Mouse (Mus musculus) adrenal gland, postnatal 25 days (tissue): ENCODE data around the gene Mfap2. TPM values are rescaled to one million over a fixed set of nuclear protein-coding genes. Genes with fewer than 3 reads are reported as not detected.

Experiments used
- DNase-seq: peaks from one replicate; pipeline ENCODE4 v3.0.0; 2021; ENCODE audit warnings: mixed read lengths
- long read RNA-seq: library from polyadenylated mRNA; stranded (forward); transcript quantifications from one replicate; pipeline ENCODE4 v2.0.0, GENCODE M21; 2021
- total RNA-seq: library from RNA; stranded (reverse); gene quantifications from 2 replicates; pipeline ENCODE4 v1.2.3, GENCODE M21; 2021

The Mfap2 gene
- total RNA-seq, result 10.7 and 11.1 TPM in 2 replicates
- long read RNA-seq, partial matches to known transcripts, result 0 of 6 reads
- long read RNA-seq, other reads (novel, unspliced or antisense), result 3 of 6 reads

DNA sequence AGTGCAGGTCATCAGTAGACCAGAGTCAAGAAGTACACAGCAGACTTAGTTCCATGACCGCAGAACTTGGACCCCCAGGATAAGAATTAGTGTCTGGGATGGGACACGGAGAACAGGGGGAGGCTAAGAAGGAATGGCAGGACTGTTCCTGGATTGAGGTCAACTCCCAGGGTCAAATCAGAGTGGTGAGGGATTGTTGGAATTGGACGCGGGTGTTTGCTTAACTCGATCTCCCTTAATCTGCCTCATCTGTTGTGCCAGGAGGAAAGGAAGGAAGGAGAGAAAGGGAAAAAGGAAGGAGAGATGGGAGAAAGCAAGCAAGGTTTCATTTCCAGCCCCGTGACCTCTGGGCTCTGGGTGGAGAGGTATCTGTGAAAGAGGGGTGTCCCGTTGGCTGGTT lies at the start of gene Mfap2:
Mfap2 (plus strand) TSS at position 301 of the 400 bp plus-strand sequence.
- DNase-seq, result no peak

DNA sequence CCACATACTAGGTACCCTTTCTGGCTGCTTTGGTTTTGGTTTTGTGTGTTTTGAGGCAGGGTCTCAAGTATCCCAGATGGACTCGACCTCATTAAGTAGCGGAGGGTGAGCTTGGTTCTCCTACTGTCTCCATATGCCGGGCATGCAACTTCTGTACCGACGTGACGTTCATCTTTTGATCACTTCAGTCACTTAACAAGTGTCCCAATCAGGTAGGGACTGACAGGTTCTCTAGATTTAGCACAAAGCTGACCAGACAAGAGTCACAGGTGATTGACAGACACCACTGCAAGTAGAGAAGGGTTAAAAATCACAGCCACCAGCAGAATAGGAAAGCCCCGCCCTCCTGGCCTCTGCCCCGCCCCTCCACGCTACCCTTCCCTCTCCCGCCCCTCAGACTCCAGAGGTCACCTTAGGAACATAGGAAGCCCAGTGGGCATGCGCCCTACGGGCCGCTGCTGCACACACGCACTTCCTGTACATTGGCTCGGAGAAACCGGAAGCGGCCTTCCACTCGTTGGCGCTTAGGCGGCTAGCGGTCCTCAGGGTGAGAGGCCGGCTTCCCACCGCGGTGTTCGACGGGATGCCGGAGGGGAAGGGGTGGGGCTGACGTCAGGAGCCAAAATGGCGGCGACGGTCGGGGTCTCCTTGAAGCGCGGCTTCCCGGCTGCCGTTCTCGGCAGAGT lies 49.3 kb upstream of the Mfap2 start, which contains the start of gene Sdhb:
Sdhb (plus strand) TSS at position 423 of the 686 bp plus-strand sequence.
- peak; percentile 94 for DNase-seq

GRCm38 (mm10) chr4:140961467-140962206 lies 48.6 kb upstream of the Mfap2 start:
- no peak for DNase-seq

DNA sequence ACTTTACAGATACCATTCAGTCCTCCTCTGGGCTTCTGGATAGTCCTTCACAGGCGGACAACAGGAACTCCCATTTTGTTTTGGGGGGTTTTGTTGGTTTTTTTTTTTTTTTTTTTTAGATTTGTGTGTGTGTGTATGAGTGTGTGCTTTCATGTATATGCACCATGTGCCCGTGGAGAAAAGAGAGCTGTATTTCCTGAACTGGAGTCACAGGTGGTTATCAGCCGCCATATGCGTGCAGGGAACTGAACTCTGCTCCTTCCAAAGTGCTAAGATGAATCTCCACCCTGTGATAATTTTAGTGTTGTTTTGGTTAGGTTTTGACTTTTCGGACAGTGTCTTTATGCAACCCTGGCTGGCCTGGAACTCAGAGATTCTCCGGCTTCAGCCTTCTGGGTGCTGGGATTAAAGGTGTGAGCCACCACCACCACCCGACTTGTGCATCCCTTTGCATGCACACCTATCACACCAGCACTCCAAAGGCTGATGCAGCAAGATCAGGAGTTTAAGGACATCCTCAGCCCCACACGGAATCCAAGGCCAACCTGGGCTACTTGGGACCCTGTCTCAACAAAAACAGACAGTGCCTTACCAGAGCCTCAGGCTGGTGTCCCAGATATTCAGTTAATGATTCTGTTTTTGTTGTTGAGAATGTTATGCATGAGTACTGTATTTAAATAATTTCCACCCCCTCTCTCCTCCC lies 47.9 kb upstream of the Mfap2 start:
- no peak for DNase-seq

DNA sequence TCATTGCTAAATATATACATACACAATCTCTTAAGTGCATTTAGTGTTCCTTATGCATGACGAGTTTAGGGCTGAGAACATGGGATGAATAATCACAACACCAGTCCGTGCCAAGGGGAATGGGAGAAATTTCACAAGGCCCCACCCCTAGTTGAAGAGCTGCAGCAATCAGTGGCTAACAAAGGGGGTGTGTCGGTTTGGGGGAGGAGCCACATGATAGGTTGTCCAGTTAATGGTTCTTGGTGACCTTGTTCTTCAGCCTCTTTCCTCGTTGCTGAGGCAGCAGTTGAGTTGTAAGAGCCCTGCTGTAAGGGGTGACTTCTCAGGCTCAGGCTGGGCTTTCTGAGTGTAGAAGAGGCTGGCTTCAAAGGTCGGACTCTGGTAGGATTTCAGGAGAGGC lies 47.3 kb upstream of the Mfap2 start:
- DNase-seq, result peak; percentile 68

DNA sequence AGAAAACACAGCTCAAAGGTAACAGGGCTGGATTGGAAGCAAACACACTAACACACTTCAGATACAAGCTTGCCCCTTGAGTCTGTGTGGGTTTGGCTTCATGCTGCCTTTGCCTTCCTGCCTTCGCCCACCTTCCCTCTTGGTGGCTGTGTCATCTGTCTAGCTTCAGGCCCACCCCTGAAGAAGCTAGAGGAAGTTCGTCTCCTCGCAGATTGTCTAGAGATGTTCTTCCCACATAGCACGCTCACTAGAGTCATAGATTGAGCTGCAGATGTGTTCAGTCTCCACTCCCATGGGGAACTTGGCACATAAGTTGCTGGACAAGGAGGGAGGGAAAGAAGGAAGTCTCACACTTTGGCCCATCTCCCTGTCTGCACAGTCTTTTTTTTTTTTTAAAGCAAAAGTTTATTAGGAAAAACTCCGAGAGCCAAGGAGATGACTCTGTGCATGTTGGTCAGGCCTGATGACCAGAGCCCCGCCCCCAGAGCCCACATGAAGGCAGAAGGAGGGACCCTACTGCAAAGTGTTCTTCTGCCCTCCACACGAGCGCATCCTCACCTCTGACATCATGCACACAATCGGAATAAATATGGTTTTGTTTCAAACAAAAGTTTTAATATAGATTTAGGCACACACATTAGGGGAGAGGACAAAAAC lies 46.1 kb upstream of the Mfap2 start:
- no peak for DNase-seq

DNA sequence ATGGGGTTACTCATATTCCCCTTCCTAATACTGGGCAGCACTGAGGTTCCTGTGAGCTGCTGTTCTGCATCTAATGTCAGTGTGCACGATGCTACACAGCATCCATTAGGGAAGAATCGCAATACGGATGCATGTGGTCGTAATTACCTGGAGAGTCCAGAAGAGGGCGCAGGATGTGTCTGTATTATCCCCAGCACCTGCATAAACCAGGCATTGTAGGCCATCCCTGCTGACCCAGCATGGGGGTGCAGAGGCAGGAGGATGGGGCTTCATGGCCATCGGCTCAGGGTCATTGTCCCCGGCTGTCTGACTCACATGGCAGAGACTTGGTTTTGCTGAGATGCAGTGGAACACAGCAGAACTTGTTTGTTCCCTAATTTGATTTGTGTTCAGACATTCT lies 45.6 kb upstream of the Mfap2 start:
- DNase-seq, result peak; percentile 78

DNA sequence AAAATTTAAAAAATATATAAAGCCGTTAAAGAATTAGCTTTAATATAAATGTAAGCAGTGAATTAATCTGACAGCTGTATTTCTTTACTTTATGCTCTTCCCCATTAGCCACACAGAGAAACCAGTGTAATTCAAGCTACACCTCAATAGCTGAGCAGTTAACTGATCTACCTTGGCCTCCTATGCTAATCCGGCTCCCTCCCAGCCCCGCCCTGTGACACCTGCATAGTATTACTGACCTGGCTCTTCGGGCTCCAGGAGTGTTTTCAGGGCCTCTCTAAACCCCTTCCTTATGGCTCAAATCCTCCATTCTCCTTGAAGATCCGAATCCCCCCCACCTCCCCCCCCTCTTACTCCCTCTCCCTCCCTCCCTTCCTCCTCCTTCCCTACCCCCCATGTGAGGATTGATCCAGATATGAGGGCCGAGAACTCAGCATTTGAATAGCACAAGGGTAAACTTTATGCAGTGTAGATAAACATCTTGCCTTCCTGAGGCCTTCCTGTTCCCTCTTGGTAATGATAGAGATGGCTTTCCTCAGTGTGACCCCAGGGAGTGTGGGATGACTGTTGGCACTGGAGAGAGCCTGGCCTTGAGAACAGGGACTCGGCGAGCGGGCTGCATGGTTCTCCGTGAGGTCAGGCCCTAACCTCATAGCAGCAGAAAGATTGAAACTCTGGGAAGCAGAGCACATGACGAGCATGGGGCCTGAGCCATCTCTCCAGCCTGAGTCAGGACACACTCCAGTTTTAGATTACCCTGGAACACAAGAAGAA lies 42.6 kb upstream of the Mfap2 start:
- no peak for DNase-seq

DNA sequence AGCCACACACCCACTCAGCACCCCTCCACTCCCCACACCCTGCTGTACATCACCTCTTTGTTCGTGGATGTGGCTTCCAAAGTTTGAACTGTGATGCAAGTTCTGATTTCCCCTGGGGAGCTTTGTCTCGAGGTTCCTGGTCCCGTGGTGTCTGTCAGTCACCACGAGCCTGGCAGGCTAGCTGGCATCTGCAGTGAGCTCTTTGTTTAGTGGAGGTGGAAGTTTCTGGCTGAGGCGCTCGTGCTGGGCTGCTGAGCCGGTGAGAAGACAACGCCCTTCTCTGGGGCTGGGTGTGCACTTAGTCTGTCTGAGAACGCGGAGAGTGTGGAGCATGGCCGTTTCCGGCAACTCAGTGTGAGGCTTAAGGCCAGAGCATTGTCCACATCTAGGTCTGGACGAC lies 38.5 kb upstream of the Mfap2 start:
- no peak for DNase-seq

DNA sequence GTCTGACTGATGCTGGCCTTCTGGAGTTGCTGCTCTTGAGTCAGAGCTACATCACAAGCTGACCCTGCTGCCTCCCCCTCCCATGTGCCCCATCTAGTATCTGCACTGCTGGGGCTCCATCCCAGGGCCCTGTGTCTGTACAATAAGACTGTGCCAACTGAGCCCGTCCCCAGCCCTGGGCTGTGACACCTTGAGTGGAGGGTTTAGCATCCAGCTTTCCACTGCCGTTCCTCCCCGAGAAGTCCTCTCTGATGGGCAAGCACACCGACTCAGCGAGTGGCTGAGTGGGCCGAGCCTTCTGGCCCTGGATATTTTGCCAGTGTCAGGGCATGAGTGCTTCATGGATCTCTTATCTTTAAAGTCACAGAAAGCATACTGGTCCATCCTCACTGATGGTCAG lies 35.8 kb upstream of the Mfap2 start:
- DNase-seq, result no peak

DNA sequence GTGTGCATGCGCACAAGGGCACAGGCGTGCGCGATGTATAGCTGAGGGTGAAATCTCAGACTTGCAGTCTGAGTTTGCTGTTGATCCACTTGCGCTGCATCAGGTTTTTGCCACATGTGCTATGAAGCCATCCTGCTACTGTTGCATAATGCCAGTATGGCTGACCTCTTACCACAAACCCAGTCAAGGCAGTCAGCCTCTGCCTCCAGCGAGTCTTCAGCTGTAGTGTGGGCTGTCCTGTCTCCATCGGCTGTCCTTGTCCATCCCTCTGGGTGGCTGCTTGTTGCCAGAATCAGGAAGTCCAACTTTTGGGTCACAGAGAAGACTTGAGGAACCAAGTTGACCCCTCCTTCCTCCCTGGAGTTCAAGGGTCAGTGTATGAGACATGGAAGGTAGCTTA lies 34.9 kb upstream of the Mfap2 start:
- DNase-seq, result no peak

DNA sequence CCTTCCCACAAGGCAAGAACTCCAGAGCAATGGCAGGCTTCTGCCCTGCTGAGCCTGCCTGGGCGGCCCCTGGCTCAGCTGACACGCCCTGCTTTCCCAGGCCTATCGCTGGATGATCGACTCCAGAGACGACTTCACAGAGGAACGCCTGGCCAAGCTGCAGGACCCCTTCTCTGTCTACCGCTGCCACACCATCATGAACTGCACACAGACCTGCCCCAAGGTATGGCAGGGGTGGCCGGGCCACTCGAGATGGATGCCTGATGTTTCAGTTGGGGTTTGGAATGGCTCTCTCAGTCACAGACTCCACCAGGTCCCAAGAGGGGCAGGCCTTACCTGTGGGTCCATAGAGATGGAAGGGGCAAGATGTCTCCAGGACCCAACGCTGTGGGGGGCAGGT lies 32.9 kb upstream of the Mfap2 start:
- no peak for DNase-seq

DNA sequence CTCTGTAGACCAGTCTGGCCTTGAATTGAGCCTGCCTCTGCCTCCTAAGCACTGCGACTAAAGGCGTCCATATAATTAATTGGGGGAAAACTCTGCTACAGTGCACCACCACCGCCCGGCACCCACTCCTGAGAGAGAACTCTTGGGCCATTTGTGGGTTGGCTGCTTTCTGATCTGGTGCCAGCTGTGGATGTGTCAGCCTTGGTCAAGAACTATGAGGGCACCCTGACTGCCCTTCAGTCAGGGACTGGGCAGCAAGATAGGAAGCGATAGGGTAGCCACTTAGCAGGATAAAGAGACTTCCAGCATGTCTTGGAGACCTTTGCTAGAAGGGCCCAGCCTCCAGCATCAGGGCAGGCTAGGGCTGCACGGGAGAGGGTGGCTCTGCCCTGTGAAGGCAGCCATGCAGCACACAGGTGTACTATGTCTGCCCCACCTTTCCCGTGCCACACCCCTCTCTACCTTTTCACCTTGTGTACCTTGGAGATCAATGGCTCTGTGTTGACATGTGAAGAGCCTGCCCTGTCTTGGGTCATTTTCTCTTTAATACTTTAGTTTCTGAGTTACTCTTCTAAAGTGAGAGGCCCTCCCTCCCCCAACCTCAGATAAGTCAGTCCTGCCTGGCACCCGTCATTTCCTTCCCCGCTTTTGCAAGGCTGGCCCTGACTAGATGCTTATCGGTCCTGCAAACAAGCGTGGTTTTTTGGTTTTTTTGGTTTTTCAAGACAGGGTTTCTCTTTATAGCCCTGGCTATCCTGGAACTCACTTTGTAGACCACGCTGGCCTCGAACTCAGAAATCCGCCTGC lies 32.1 kb upstream of the Mfap2 start:
- peak; percentile 78 for DNase-seq

DNA sequence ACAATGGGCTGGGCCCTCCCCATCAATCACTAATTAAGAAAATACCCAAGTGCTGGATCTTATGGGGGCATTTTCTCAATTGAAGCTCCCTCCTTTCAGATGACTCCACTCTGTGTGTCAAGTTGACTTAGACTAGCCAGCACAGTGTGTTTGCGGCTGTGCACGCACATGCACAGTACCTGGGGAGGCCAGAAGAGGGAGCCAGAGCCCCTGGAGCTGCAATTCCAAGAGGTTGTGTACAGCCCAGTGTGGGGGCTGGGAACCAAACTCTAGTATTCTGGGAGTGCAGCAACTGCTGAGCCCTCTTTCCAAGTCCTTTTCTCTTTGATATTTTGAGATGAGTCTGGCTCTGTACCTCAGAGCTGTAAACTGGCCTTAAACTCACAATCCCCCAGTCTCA lies 28.6 kb upstream of the Mfap2 start:
- no peak for DNase-seq

GRCm38 (mm10) chr4:140982808-140983207 lies 27.4 kb upstream of the Mfap2 start:
- no peak for DNase-seq

GRCm38 (mm10) chr4:140983442-140983841 lies 26.8 kb upstream of the Mfap2 start:
- DNase-seq, result no peak

DNA sequence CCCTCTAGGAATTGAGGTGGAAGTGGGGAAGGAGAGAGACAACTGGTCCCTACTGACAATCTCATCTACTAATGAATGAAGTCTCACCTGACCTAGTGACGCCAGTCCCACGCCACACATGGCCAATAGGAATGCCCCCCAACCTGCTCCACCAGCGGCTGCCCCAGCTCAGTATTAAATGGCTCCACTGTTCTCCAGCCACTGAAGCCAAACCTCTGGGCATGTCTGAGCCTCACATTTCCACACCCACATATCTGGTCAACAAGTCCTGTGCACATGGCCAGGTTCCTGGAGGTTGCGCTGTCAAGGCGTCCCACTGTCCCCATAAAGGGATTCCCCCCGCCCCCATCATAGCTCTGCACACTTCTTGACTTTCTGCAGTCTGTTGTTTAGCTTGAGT lies 25.7 kb upstream of the Mfap2 start:
- DNase-seq, result no peak

DNA sequence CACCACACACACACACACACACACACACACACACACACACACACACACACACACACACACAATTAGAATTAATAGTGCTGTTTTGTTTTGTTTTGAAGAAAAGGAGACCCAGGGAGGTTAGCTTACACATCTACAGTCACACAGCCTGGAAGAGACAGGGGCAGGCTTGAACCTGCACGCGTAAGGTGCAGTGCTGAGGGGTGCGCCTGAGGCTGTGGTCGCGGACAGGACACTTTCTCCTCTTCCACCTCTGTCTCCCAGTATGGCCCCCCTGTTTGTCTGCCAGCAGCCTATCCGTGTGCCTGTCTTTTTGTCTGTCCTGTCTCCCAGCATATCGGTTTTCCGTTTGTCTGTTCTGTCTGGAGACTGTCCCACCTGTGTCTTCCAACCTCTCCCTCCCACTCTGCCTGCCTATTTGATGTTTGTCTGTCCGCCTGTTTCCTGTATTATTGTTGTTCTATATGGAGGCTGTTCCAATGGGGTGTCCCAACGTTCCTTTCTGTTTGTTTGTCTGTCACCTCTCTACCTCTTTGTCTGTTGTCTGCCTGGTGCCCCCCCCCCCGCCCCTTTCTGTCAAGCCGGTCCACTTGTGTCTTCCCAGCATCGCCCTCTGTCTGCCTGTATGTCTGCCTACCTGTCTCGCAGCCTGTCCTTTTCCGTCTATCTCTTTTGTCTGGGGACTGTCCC lies 24.1 kb upstream of the Mfap2 start:
- DNase-seq, result no peak

DNA sequence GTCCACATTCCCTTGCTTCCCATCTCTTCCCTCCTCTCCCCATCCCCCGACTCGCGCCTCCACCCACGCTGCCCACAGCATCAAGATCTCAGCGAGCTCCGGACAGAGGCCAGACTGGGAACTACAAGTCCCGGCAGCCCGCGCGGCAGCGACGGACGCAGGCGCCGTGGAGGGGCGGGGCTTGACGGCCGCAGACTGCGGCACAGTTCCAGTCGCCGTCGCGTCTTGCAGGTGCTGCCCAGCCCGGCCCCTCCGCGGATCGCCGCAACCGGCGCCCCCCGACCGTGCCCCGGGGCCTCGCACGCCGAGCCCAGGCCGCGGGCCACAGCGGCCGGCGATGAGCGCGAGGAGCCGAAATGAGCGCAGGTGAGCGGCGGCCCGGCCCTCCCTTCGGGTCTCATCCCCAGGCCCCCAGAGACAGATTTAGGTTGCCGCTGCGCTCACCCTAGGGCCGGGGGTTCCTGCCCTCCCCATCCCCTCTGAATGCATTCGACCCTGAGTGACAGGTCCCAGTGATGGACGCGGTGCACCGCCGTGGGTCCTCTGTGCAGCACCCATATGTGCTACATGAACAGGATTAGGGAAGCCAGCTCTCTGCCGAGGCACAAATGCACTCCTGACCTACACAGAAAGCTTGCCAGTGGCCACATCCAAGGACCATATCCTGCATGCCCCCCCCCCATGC lies 23.4 kb upstream of the Mfap2 start, which contains the start of gene Atp13a2:
Atp13a2 (plus strand) TSS at position 163 of the 685 bp plus-strand sequence.
- peak; percentile 93 for DNase-seq

DNA sequence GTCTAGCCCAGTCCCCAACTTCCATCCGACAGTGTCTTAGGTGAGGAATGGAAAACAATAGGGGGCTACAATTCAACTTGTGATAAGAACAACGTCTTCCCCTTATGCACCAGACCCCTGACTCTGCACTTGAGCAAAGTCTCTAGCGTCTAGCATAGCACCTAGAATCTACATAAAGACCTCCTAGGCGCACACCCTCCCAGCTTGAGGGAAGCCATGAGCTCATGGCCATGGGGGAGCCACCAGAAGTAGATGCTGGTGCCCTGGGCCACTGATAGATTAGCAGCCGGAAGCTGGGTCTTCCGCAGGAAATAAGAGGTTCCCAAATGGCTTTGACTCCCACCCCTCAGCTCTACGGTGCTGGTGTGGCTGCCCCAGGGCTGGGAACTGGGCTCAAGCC lies 22.7 kb upstream of the Mfap2 start:
- no peak for DNase-seq
